Mouse (Mus musculus) B cell, adult 2 months (primary cell): Measurements from ENCODE around the gene Spata32.

Experiments used
- DNase-seq, 2 experiments: peaks; one replicate each; pipeline ENCODE4 v3.0.0; 2022

The Spata32 gene

GRCm38 (mm10) chr11:103217790-103218516 is at the start of gene Spata32:
Gene Spata32 (minus strand): TSS chr11:103218432.
- peak; percentile 67 to 72 for DNase-seq

- peak; percentile 99 for DNase-seq
Measured at GRCm38 (mm10) chr11:103267346-103268219, 49.4 kb upstream of the Spata32 start, which contains the start of gene Map3k14. Gene Map3k14 (minus strand): TSS chr11:103267472.

GRCm38 (mm10) chr11:103266729-103267345 is 48.6 kb upstream of the Spata32 start:
- no peak for DNase-seq

GRCm38 (mm10) chr11:103265856-103266255 is 47.6 kb upstream of the Spata32 start:
- DNase-seq: no peak

- DNase-seq: peak; percentile 45 to 50
Measured at GRCm38 (mm10) chr11:103265211-103265610, 47.0 kb upstream of the Spata32 start.

GRCm38 (mm10) chr11:103264427-103265005 is 46.3 kb upstream of the Spata32 start:
- DNase-seq: peak; percentile 35 to 45

- no peak for DNase-seq
Measured at GRCm38 (mm10) chr11:103263551-103263950, 45.3 kb upstream of the Spata32 start.

GRCm38 (mm10) chr11:103262412-103263267 is 44.4 kb upstream of the Spata32 start:
- DNase-seq: peak; percentile 81

GRCm38 (mm10) chr11:103261671-103262411 is 43.6 kb upstream of the Spata32 start:
- DNase-seq: no peak

- no peak for DNase-seq
Measured at GRCm38 (mm10) chr11:103260515-103261192, 42.4 kb upstream of the Spata32 start.

GRCm38 (mm10) chr11:103260034-103260433 is 41.8 kb upstream of the Spata32 start:
- DNase-seq: no peak

GRCm38 (mm10) chr11:103257938-103258481 is 39.8 kb upstream of the Spata32 start:
- DNase-seq: peak; percentile 68 to 72

- no peak for DNase-seq
Measured at GRCm38 (mm10) chr11:103253605-103254004, 35.4 kb upstream of the Spata32 start.

GRCm38 (mm10) chr11:103252380-103252779 is 34.1 kb upstream of the Spata32 start:
- no peak for DNase-seq

- DNase-seq: no peak
Measured at GRCm38 (mm10) chr11:103250324-103250723, 32.1 kb upstream of the Spata32 start.

- DNase-seq: peak; percentile 58 to 59
Measured at GRCm38 (mm10) chr11:103249509-103249908, 31.3 kb upstream of the Spata32 start.

- no peak for DNase-seq
Measured at GRCm38 (mm10) chr11:103248837-103249236, 30.6 kb upstream of the Spata32 start.

GRCm38 (mm10) chr11:103247504-103248177 is 29.4 kb upstream of the Spata32 start:
- peak in 1 of 2 experiments; percentile 31 for DNase-seq

- no peak for DNase-seq
Measured at GRCm38 (mm10) chr11:103246731-103247290, 28.6 kb upstream of the Spata32 start.
